Mouse (Mus musculus) heart, adult 2 months (tissue): ENCODE results near the gene Dph2.

Source experiments
- CTCF ChIP-seq: fragments of 200-600 bp; IDR thresholded peaks from 2 replicates; pipeline ENCODE4 v1.8.1; 2022; ENCODE audit warnings: antibody characterized with exemption, mild to moderate bottlenecking, moderate library complexity
- POLR2A ChIP-seq: fragments of 200-500 bp; IDR thresholded peaks from 2 replicates; pipeline ENCODE4 v1.6.1; 2011; ENCODE audit warnings: mild to moderate bottlenecking, low read depth, low read length, control low read depth; ENCODE audit not compliant: insufficient read depth

- no peak for TF ChIP-seq CTCF
- TF ChIP-seq POLR2A = no peak
These were observed 47.4 kb downstream of the Dph2 start for GRCm38 (mm10) chr4:117844467-117844866.
